Mouse (Mus musculus): Measurements from ENCODE around the gene Zfp712. TPM values are rescaled to one million over a fixed set of nuclear protein-coding genes. Genes with fewer than 3 reads are reported as not detected.

Gene Zfp712
- total RNA-seq (2023), result 1 to 10 TPM; 4.6 to 5.8 TPM

GRCm38 (mm10) chr13:67060786-67061358 lies at the start of gene Zfp712:
TSS of gene Zfp712 (minus strand) at chr13:67061170.

GRCm38 (mm10) chr13:67108194-67108820 lies 47.3 kb upstream of the Zfp712 start, which contains the start of gene Gm28557:
TSS of gene Gm28557 (minus strand) at chr13:67108604.

DNA sequence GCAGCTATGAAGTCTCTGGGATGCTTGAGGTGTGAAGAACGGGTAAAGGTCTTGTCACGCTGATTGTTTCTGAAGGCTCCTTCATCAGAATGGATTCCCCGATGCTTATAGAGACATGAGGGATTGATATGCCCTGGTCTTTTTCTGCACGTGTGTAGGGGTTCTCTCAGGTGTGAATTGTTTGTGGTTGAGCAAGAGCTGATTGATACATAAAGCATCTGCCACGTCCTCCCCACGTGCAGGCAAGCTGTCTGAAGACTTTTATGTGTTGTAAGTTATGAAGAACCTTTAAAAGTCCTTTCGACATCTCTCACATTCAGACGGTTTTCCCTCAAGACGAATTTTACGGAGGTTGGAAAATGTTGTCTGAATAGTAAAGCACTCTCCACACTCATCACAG lies 36.9 kb upstream of the Zfp712 start, which contains the start of gene Zfp708:
Gene Zfp708, minus strand, starts transcription at position 101 of the 400 bp plus-strand sequence.

Other genes with a start within 250 kb of the Zfp712 start
- gene Gm10767, start 156.3 kb downstream of the Zfp712 start, total RNA-seq (2023), result 1 to 10 TPM; 1.3 to 2.0 TPM
- gene Zfp708, start 36.8 kb upstream of the Zfp712 start, total RNA-seq (2023), result 1 to 10 TPM in 1 of 2 experiments, under 1 TPM in 1; 0.77 to 2.4 TPM
- gene Gm28557, start 47.4 kb upstream of the Zfp712 start, total RNA-seq (2023), result 1 to 10 TPM; 3.9 to 5.8 TPM
- under 1 TPM in 1 of 2 experiments, not detected in 1; 0.41 TPM for gene Rslcan18, start 55.1 kb upstream of the Zfp712 start, total RNA-seq (2023)
- gene Zfp759, start 60.5 kb upstream of the Zfp712 start, total RNA-seq (2023), result 1 to 10 TPM; 4.3 to 5.7 TPM
- 1 to 10 TPM; 7.0 to 9.9 TPM for gene Rsl1, start 112.0 kb upstream of the Zfp712 start, total RNA-seq (2023)
- 1 to 10 TPM; 2.3 TPM for gene Zfp455, start 133.3 kb upstream of the Zfp712 start, total RNA-seq (2023)
- gene Zfp458, start 217.3 kb upstream of the Zfp712 start, total RNA-seq (2023), result 1 to 10 TPM; 2.8 to 5.4 TPM
- gene Zfp457, start 245.3 kb upstream of the Zfp712 start, total RNA-seq (2023), result 1 to 10 TPM; 2.9 to 5.3 TPM

Measured in T-cell, adult 66 days (primary cell).